ENCODE assay signal across 15 mouse cellular contexts in the genomic region with DNA sequence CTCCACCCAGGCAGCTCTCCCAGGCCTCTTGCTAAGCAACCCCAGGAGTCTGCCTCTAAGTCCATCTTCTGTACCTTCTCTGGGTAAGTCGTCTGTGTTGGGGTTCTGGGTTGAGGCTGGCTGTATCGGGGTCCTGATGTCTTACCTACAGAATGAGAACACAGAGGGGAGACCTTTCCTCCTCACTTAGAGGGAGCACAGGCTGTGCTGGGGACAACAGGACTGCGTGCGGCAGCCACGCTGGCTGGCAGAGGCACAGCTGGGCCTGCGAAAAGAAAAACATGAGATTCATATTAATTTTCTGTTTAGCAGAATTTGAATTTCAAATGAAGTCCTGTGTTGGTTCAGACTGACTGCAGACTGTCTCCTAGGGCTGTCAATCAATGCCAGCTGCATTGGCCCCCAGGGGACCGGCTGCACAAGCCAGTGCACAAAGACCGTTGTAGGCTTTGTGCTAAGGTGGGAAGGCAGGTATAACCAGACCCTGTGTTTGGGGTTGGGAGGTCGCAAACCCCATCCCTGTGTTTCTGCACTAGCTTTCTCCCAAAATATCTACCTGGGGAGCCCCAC. TPM values are rescaled to one million over a fixed set of nuclear protein-coding genes. Genes with fewer than 3 reads are reported as not detected.
DNase-seq lines count a peak whose midpoint lies in the region; ATAC-seq lines count a peak whose summit lies in the region.
"Had no signal": no experiment of that assay in that cellular context is flagged by ENCODE, and none has a peak within 500 bp of the region (broad histone marks: within the 10 kb centered on the region; RNA-seq: fewer than 3 reads in every experiment).

No protein-coding gene starts in this region.

- H3K27me3 ChIP-seq in embryonic facial prominence, embryonic 12.5 days, result no peaks in the 10 kb centered on the region
- no peaks in the 10 kb centered on the region for H3K27me3 ChIP-seq in embryonic facial prominence, embryonic 10.5 days (replicated peaks; ENCODE audit: low read depth, poor library complexity, severe bottlenecking)
- H3K27me3 ChIP-seq in neural tube, embryonic 12.5 days (replicated peaks), result no peaks in the 10 kb centered on the region
- H3K27me3 ChIP-seq in neural tube, embryonic 15.5 days (replicated peaks), result no peaks in the 10 kb centered on the region; the same call in 1 of the 2 replicates
- H3K27me3 ChIP-seq in hindbrain, embryonic 16.5 days (replicated peaks; ENCODE audit: control insufficient read depth, insufficient read depth, low read length), result no peaks in the 10 kb centered on the region

- no peaks in the 10 kb centered on the region for H3K36me3 ChIP-seq in embryonic facial prominence, embryonic 12.5 days
- no peaks in the 10 kb centered on the region for H3K36me3 ChIP-seq in embryonic facial prominence, embryonic 10.5 days (replicated peaks)
- H3K36me3 ChIP-seq in neural tube, embryonic 12.5 days, result no peaks in the 10 kb centered on the region
- no peaks in the 10 kb centered on the region for H3K36me3 ChIP-seq in neural tube, embryonic 15.5 days
- H3K36me3 ChIP-seq in hindbrain, embryonic 16.5 days (ENCODE audit: control insufficient read depth, insufficient read depth, low read length), result no peaks in the 10 kb centered on the region

- intact Hi-C loops in heart, postnatal 36 days (cut with DNase I), result no loop called here

- no peak overlapping the region for H3K4me2 ChIP-seq in embryonic facial prominence, embryonic 12.5 days (replicated peaks)
- no peak overlapping the region for H3K4me2 ChIP-seq in neural tube, embryonic 12.5 days (replicated peaks)
- H3K4me2 ChIP-seq in neural tube, embryonic 15.5 days, result no peak overlapping the region
- H3K4me2 ChIP-seq in hindbrain, embryonic 16.5 days (ENCODE audit: low read length), result no peak overlapping the region

- peaks cover 3% of the 10 kb centered on the region; the same call in 1 of the 2 replicates for H3K9me3 ChIP-seq in embryonic facial prominence, embryonic 12.5 days
- H3K9me3 ChIP-seq in embryonic facial prominence, embryonic 10.5 days, result no peaks in the 10 kb centered on the region
- no peaks in the 10 kb centered on the region for H3K9me3 ChIP-seq in neural tube, embryonic 12.5 days
- H3K9me3 ChIP-seq in neural tube, embryonic 15.5 days (replicated peaks), result no peaks in the 10 kb centered on the region
- H3K9me3 ChIP-seq in hindbrain, embryonic 16.5 days (ENCODE audit: control insufficient read depth, low read length), result no peaks in the 10 kb centered on the region

- H3K4me3 ChIP-seq in embryonic facial prominence, embryonic 12.5 days, result no peak overlapping the region
- no peak overlapping the region for H3K4me3 ChIP-seq in embryonic facial prominence, embryonic 10.5 days
- H3K4me3 ChIP-seq in neural tube, embryonic 12.5 days, result no peak overlapping the region
- no peak overlapping the region for H3K4me3 ChIP-seq in neural tube, embryonic 15.5 days (replicated peaks)
- H3K4me3 ChIP-seq in hindbrain, embryonic 16.5 days (ENCODE audit: low read length), result no peak overlapping the region
- H3K4me3 ChIP-seq: heart, adult 2 months had no signal

- no peaks in the 10 kb centered on the region for H3K4me1 ChIP-seq in embryonic facial prominence, embryonic 12.5 days
- H3K4me1 ChIP-seq in embryonic facial prominence, embryonic 10.5 days, result peaks cover 22% of the 10 kb centered on the region
- H3K4me1 ChIP-seq in neural tube, embryonic 12.5 days, result peaks cover 18% of the 10 kb centered on the region; the same call in 1 of the 2 replicates
- H3K4me1 ChIP-seq in neural tube, embryonic 15.5 days, result no peaks in the 10 kb centered on the region
- no peaks in the 10 kb centered on the region for H3K4me1 ChIP-seq in hindbrain, embryonic 16.5 days (ENCODE audit: control insufficient read depth, insufficient read depth, low read depth, low read length)

- 0 out of 2 replicates have a peak, but pooled peaks have one; percentile 47 for ATAC-seq in embryonic facial prominence, embryonic 12.5 days (ENCODE audit: insufficient number of reproducible peaks, insufficient read depth, low FRiP score, low TSS enrichment)
- ATAC-seq in neural tube, embryonic 12.5 days (ENCODE audit: low FRiP score, low read depth), result 0 out of 2 replicates have a peak, but pooled peaks have one; percentile 17
- no peak for ATAC-seq in neural tube, embryonic 15.5 days (ENCODE audit: low FRiP score)
- peak; percentile 63 for ATAC-seq in hindbrain, embryonic 16.5 days

- 55% methylated on average over 9 of the region's 9 CpGs for WGBS in embryonic facial prominence, embryonic 12.5 days
- WGBS in embryonic facial prominence, embryonic 10.5 days, result 65% methylated on average over 9 of the region's 9 CpGs
- WGBS in neural tube, embryonic 12.5 days, result 61% methylated on average over 9 of the region's 9 CpGs
- 48% methylated on average over 9 of the region's 9 CpGs for WGBS in neural tube, embryonic 15.5 days
- WGBS in hindbrain, embryonic 16.5 days, result 42% methylated on average over 9 of the region's 9 CpGs

- no peak overlapping the region for H3K9ac ChIP-seq in embryonic facial prominence, embryonic 12.5 days
- no peak overlapping the region for H3K9ac ChIP-seq in neural tube, embryonic 12.5 days
- no peak overlapping the region for H3K9ac ChIP-seq in neural tube, embryonic 15.5 days (replicated peaks)
- H3K9ac ChIP-seq in hindbrain, embryonic 16.5 days (ENCODE audit: low read depth, low read length), result no peak overlapping the region

- H3K27ac ChIP-seq in embryonic facial prominence, embryonic 12.5 days, result no peak overlapping the region
- no peak overlapping the region for H3K27ac ChIP-seq in embryonic facial prominence, embryonic 10.5 days (replicated peaks)
- no peak overlapping the region for H3K27ac ChIP-seq in neural tube, embryonic 12.5 days
- H3K27ac ChIP-seq in neural tube, embryonic 15.5 days (replicated peaks), result no peak overlapping the region
- H3K27ac ChIP-seq in hindbrain, embryonic 16.5 days (ENCODE audit: low read depth, low read length), result no peak overlapping the region
- H3K27ac ChIP-seq: heart, adult 2 months had no signal

- no peak for DNase-seq in embryonic facial prominence, embryonic 10.5 days (ENCODE audit: low spot score)
- DNase-seq in urinary bladder, postnatal 4 days (ENCODE audit: low spot score in 2 of 2), result no peak
- no peak for DNase-seq in lung, postnatal 14 days
- no peak for DNase-seq in heart, postnatal 36 days
- DNase-seq: adrenal gland, postnatal 10 days; cerebellum, adult 9-10 months; embryo, embryonic 11 days; heart, adult 2 months; lung, adult 18-20 months; thymus, postnatal 14 days had no signal

RNA-seq across cellular contexts. Expression of gene Grpel1, which starts 30.3 kb away (rescaled TPM):
- polyA plus RNA-seq in embryonic facial prominence, embryonic 12.5 days (2016; fragmentation: Nextera tagmentation; extraction: Ambion mirVana), result 48.0 and 48.4 TPM in 2 replicates
- polyA plus RNA-seq in embryonic facial prominence, embryonic 10.5 days (2016; fragmentation: Nextera tagmentation; extraction: Ambion mirVana), result 59.8 and 62.2 TPM in 2 replicates
- polyA plus RNA-seq in neural tube, embryonic 12.5 days (2016; fragmentation: Nextera tagmentation; extraction: Ambion mirVana), result 46.1 and 48.2 TPM in 2 replicates
- 42.8 and 47.1 TPM in 2 replicates for polyA plus RNA-seq in neural tube, embryonic 15.5 days (2015; fragmentation: Nextera tagmentation; extraction: Ambion mirVana)
- 42.7 and 46.8 TPM in 2 replicates for polyA plus RNA-seq in hindbrain, embryonic 16.5 days (2015; fragmentation: Nextera tagmentation; extraction: Ambion mirVana)
- total RNA-seq in heart, postnatal 36 days (2021), result 10 to 100 TPM; 63.0 to 63.2 TPM

RNA-seq across cellular contexts. Expression of gene Sorcs2, which starts 36.5 kb away (rescaled TPM):
- polyA plus RNA-seq in embryonic facial prominence, embryonic 12.5 days (2016; fragmentation: Nextera tagmentation; extraction: Ambion mirVana), result 12.7 and 12.9 TPM in 2 replicates
- 7.0 and 8.7 TPM in 2 replicates for polyA plus RNA-seq in embryonic facial prominence, embryonic 10.5 days (2016; fragmentation: Nextera tagmentation; extraction: Ambion mirVana)
- 11.0 and 12.1 TPM in 2 replicates for polyA plus RNA-seq in neural tube, embryonic 12.5 days (2016; fragmentation: Nextera tagmentation; extraction: Ambion mirVana)
- polyA plus RNA-seq in neural tube, embryonic 15.5 days (2015; fragmentation: Nextera tagmentation; extraction: Ambion mirVana), result 14.2 and 14.8 TPM in 2 replicates
- polyA plus RNA-seq in hindbrain, embryonic 16.5 days (2015; fragmentation: Nextera tagmentation; extraction: Ambion mirVana), result 11.8 and 15.5 TPM in 2 replicates
- 10 to 100 TPM; 10.5 to 11.4 TPM for total RNA-seq in heart, postnatal 36 days (2021)

RNA-seq across cellular contexts. Expression of gene Tada2b, which starts 49.6 kb away (rescaled TPM):
- polyA plus RNA-seq in embryonic facial prominence, embryonic 12.5 days (2016; fragmentation: Nextera tagmentation; extraction: Ambion mirVana), result 2.1 and 2.3 TPM in 2 replicates
- 1.3 and 1.7 TPM in 2 replicates for polyA plus RNA-seq in embryonic facial prominence, embryonic 10.5 days (2016; fragmentation: Nextera tagmentation; extraction: Ambion mirVana)
- polyA plus RNA-seq in neural tube, embryonic 12.5 days (2016; fragmentation: Nextera tagmentation; extraction: Ambion mirVana), result 2.5 and 2.7 TPM in 2 replicates
- 2.8 and 2.9 TPM in 2 replicates for polyA plus RNA-seq in neural tube, embryonic 15.5 days (2015; fragmentation: Nextera tagmentation; extraction: Ambion mirVana)
- 3.0 and 3.6 TPM in 2 replicates for polyA plus RNA-seq in hindbrain, embryonic 16.5 days (2015; fragmentation: Nextera tagmentation; extraction: Ambion mirVana)
- 10 to 100 TPM; 13.3 to 15.0 TPM for total RNA-seq in heart, postnatal 36 days (2021)

RNA-seq across cellular contexts. Expression of gene Ccdc96, which starts 49.9 kb away (rescaled TPM):
- polyA plus RNA-seq in embryonic facial prominence, embryonic 12.5 days (2016; fragmentation: Nextera tagmentation; extraction: Ambion mirVana), result 0.69 and 0.84 TPM in 2 replicates
- 1.9 and 2.0 TPM in 2 replicates for polyA plus RNA-seq in embryonic facial prominence, embryonic 10.5 days (2016; fragmentation: Nextera tagmentation; extraction: Ambion mirVana)
- polyA plus RNA-seq in neural tube, embryonic 12.5 days (2016; fragmentation: Nextera tagmentation; extraction: Ambion mirVana), result 4.0 and 4.6 TPM in 2 replicates
- 2.1 and 3.0 TPM in 2 replicates for polyA plus RNA-seq in neural tube, embryonic 15.5 days (2015; fragmentation: Nextera tagmentation; extraction: Ambion mirVana)
- 2.7 and 3.4 TPM in 2 replicates for polyA plus RNA-seq in hindbrain, embryonic 16.5 days (2015; fragmentation: Nextera tagmentation; extraction: Ambion mirVana)
- total RNA-seq in heart, postnatal 36 days (2021), result under 1 TPM; 0.19 to 0.33 TPM
- polyA plus RNA-seq: small intestine, adult 2 months had no signal
